Mouse (Mus musculus) embryonic facial prominence, embryonic 13.5 days (tissue): ENCODE results near the gene Nmu. TPM values are rescaled to one million over a fixed set of nuclear protein-coding genes. Genes with fewer than 3 reads are reported as not detected.

Experiments used
- ATAC-seq: fragments of 200-750 bp; cut with Nextera tagmentation; 2 replicates; pipeline ENCODE4 v1.8.0; 2017; ENCODE audit warnings: low read depth; ENCODE audit not compliant: insufficient number of reproducible peaks, insufficient read depth, low FRiP score, low TSS enrichment
- H3K27ac ChIP-seq: fragments of 300-500 bp; sonication (generic); 2 replicates; pipeline ENCODE4 v1.5.1; 2015; ENCODE audit warnings: moderate library complexity, mild to moderate bottlenecking, inconsistent platforms
- H3K27me3 ChIP-seq: fragments of 300-500 bp; sonication (generic); 2 replicates; pipeline ENCODE4 v1.6.1; 2015; ENCODE audit warnings: mild to moderate bottlenecking, inconsistent platforms
- H3K36me3 ChIP-seq: fragments of 300-500 bp; sonication (generic); 2 replicates; pipeline ENCODE4 v1.6.1; 2015; ENCODE audit warnings: mild to moderate bottlenecking, inconsistent platforms
- H3K4me1 ChIP-seq: fragments of 300-500 bp; sonication (generic); 2 replicates; pipeline ENCODE4 v1.6.1; 2015; ENCODE audit warnings: inconsistent platforms
- H3K4me2 ChIP-seq: fragments of 300-500 bp; sonication (generic); 2 replicates; pipeline ENCODE4 v1.6.1; 2015; ENCODE audit warnings: moderate library complexity, mild to moderate bottlenecking, inconsistent platforms
- H3K4me3 ChIP-seq: fragments of 300-500 bp; sonication (generic); 2 replicates; pipeline ENCODE4 v1.5.1; 2015; ENCODE audit warnings: mild to moderate bottlenecking, inconsistent platforms
- H3K9ac ChIP-seq: fragments of 300-500 bp; sonication (generic); 2 replicates; pipeline ENCODE4 v1.6.1; 2015; ENCODE audit warnings: mild to moderate bottlenecking, inconsistent platforms
- H3K9me3 ChIP-seq: fragments of 300-500 bp; sonication (generic); 2 replicates; pipeline ENCODE4 v1.6.1; 2016; ENCODE audit warnings: inconsistent platforms
- WGBS: fragments of 180-500 bp; shearing (Covaris S2); methylation state at CpG from one replicate; pipeline ENCODE4 v1.1.7; 2015; ENCODE audit warnings: mixed read lengths; 5-methylcytosine and 5-hydroxymethylcytosine counted together
- polyA plus RNA-seq: library from polyadenylated mRNA; unstranded; fragments of >200 nt; fragmentation: Nextera tagmentation; extraction: Ambion mirVana; gene quantifications from 2 replicates; pipeline ENCODE4 v1.2.1, GENCODE M21; 2015

Gene Nmu
- 0.25 TPM in 1 of 2 replicates, not detected in the other for polyA plus RNA-seq

- ATAC-seq = no peak
- H3K36me3 ChIP-seq = no peaks in the 10 kb centered on the region
- peak within 1 kb of the TSS; percentile 45 for H3K4me3 ChIP-seq
- H3K4me1 ChIP-seq = peaks cover 12% of the 10 kb centered on the region
- H3K27me3 ChIP-seq = peaks cover 33% of the 10 kb centered on the region
- H3K27ac ChIP-seq = no peak within 1 kb of the TSS
- H3K4me2 ChIP-seq = peak within 1 kb of the TSS; percentile 84
- 3% methylated on average over 34 of the region's 35 CpGs for WGBS
- peak within 1 kb of the TSS; percentile 64 for H3K9ac ChIP-seq
- no peaks in the 10 kb centered on the region for H3K9me3 ChIP-seq
These were observed at the start of gene Nmu for GRCm38 (mm10) chr5:76363453-76364104. Nmu (minus strand) TSS chr5:76363788.

- H3K4me3 ChIP-seq = no peak overlapping the region
- H3K9me3 ChIP-seq = no peaks in the 10 kb centered on the region
- H3K4me2 ChIP-seq = no peak overlapping the region
- no peak overlapping the region for H3K27ac ChIP-seq
- H3K9ac ChIP-seq = no peak overlapping the region
- H3K27me3 ChIP-seq = no peaks in the 10 kb centered on the region
- 0 out of 2 replicates have a peak, but pooled peaks cover 5% of the 10 kb centered on the region for H3K4me1 ChIP-seq
- H3K36me3 ChIP-seq = no peaks in the 10 kb centered on the region
- no peak for ATAC-seq
- WGBS = 79% methylated on average over 4 of the region's 4 CpGs
These were observed 48.1 kb upstream of the Nmu start for GRCm38 (mm10) chr5:76411697-76412096.

GRCm38 (mm10) chr5:76394382-76394781, 30.8 kb upstream of the Nmu start:
- Histone ChIP-seq H3K9me3 (no peaks in the 10 kb centered on the region), H3K4me2 (no peak overlapping the region), H3K27ac (no peak overlapping the region), H3K27me3 (no peaks in the 10 kb centered on the region), H3K4me3 (no peak overlapping the region), H3K36me3 (no peaks in the 10 kb centered on the region), H3K9ac (no peak overlapping the region), H3K4me1 (no peaks in the 10 kb centered on the region)
- ATAC-seq = no peak
- 90% methylated on average over 5 of the region's 5 CpGs for WGBS

GRCm38 (mm10) chr5:76389041-76389795, 25.6 kb upstream of the Nmu start:
- Histone ChIP-seq H3K4me2 (no peak overlapping the region), H3K4me3 (no peak overlapping the region), H3K27ac (no peak overlapping the region), H3K27me3 (no peaks in the 10 kb centered on the region), H3K36me3 (no peaks in the 10 kb centered on the region), H3K4me1 (no peaks in the 10 kb centered on the region), H3K9ac (no peak overlapping the region), H3K9me3 (no peaks in the 10 kb centered on the region)
- 86% methylated on average over 10 of the region's 10 CpGs for WGBS
- ATAC-seq = no peak

- no peaks in the 10 kb centered on the region for H3K36me3 ChIP-seq
- H3K4me3 ChIP-seq = no peak overlapping the region
- H3K27ac ChIP-seq = no peak overlapping the region
- no peaks in the 10 kb centered on the region for H3K9me3 ChIP-seq
- 90% methylated on average over 2 of the region's 2 CpGs for WGBS
- H3K4me2 ChIP-seq = no peak overlapping the region
- ATAC-seq = no peak
- no peaks in the 10 kb centered on the region for H3K27me3 ChIP-seq
- no peaks in the 10 kb centered on the region for H3K4me1 ChIP-seq
- no peak overlapping the region for H3K9ac ChIP-seq
These were observed 24.9 kb upstream of the Nmu start for GRCm38 (mm10) chr5:76388474-76388873.

GRCm38 (mm10) chr5:76383673-76384072, 20.1 kb upstream of the Nmu start:
- Histone ChIP-seq H3K9me3 (no peaks in the 10 kb centered on the region), H3K4me1 (no peaks in the 10 kb centered on the region), H3K4me3 (no peak overlapping the region), H3K4me2 (no peak overlapping the region), H3K36me3 (no peaks in the 10 kb centered on the region), H3K9ac (no peak overlapping the region), H3K27ac (no peak overlapping the region), H3K27me3 (no peaks in the 10 kb centered on the region)
- WGBS = 89% methylated on average over 6 of the region's 6 CpGs
- ATAC-seq = no peak

GRCm38 (mm10) chr5:76381836-76382235, 18.2 kb upstream of the Nmu start:
- Histone ChIP-seq H3K27ac (no peak overlapping the region), H3K4me2 (no peak overlapping the region), H3K4me1 (no peaks in the 10 kb centered on the region), H3K4me3 (no peak overlapping the region), H3K36me3 (no peaks in the 10 kb centered on the region), H3K9ac (no peak overlapping the region), H3K9me3 (no peaks in the 10 kb centered on the region), H3K27me3 (no peaks in the 10 kb centered on the region)
- 89% methylated on average over 5 of the region's 5 CpGs for WGBS
- ATAC-seq = no peak

- 44% methylated on average over 3 of the region's 3 CpGs for WGBS
- no peak for ATAC-seq
- no peak overlapping the region for H3K4me2 ChIP-seq
- H3K27ac ChIP-seq = no peak overlapping the region
- H3K9ac ChIP-seq = no peak overlapping the region
- H3K9me3 ChIP-seq = no peaks in the 10 kb centered on the region
- H3K4me3 ChIP-seq = no peak overlapping the region
- H3K4me1 ChIP-seq = no peaks in the 10 kb centered on the region
- H3K27me3 ChIP-seq = no peaks in the 10 kb centered on the region
- H3K36me3 ChIP-seq = no peaks in the 10 kb centered on the region
These were observed 15.6 kb upstream of the Nmu start for GRCm38 (mm10) chr5:76379216-76379615.

- WGBS = 76% methylated on average over 8 of the region's 8 CpGs
- Histone ChIP-seq H3K27me3 (peaks cover 9% of the 10 kb centered on the region), H3K27ac (no peak overlapping the region), H3K9ac (no peak overlapping the region), H3K9me3 (no peaks in the 10 kb centered on the region), H3K4me1 (no peaks in the 10 kb centered on the region), H3K4me3 (no peak overlapping the region), H3K36me3 (no peaks in the 10 kb centered on the region), H3K4me2 (no peak overlapping the region)
- ATAC-seq = no peak
These were observed 5.7 kb upstream of the Nmu start for GRCm38 (mm10) chr5:76369215-76369840.

GRCm38 (mm10) chr5:76365406-76365805, 1.8 kb upstream of the Nmu start:
- Histone ChIP-seq H3K4me2 (no peak overlapping the region), H3K9me3 (no peaks in the 10 kb centered on the region), H3K9ac (no peak overlapping the region), H3K36me3 (no peaks in the 10 kb centered on the region), H3K4me3 (no peak overlapping the region), H3K27ac (no peak overlapping the region), H3K27me3 (peaks cover 33% of the 10 kb centered on the region), H3K4me1 (peaks cover 12% of the 10 kb centered on the region)
- no peak for ATAC-seq
- 48% methylated on average over 5 of the region's 5 CpGs for WGBS

- peaks cover 33% of the 10 kb centered on the region for H3K27me3 ChIP-seq
- WGBS = 54% methylated on average over 4 of the region's 4 CpGs
- peaks cover 12% of the 10 kb centered on the region for H3K4me1 ChIP-seq
- no peak overlapping the region for H3K4me2 ChIP-seq
- no peak overlapping the region for H3K27ac ChIP-seq
- H3K36me3 ChIP-seq = no peaks in the 10 kb centered on the region
- no peak for ATAC-seq
- H3K9me3 ChIP-seq = no peaks in the 10 kb centered on the region
- H3K4me3 ChIP-seq = no peak overlapping the region
- H3K9ac ChIP-seq = no peak overlapping the region
These were observed 2.8 kb downstream of the Nmu start for GRCm38 (mm10) chr5:76360786-76361185.

GRCm38 (mm10) chr5:76360057-76360456, 3.5 kb downstream of the Nmu start:
- Histone ChIP-seq H3K4me1 (peaks cover 12% of the 10 kb centered on the region), H3K27ac (no peak overlapping the region), H3K4me2 (no peak overlapping the region), H3K36me3 (no peaks in the 10 kb centered on the region), H3K9ac (no peak overlapping the region), H3K4me3 (no peak overlapping the region), H3K9me3 (no peaks in the 10 kb centered on the region), H3K27me3 (peaks cover 30% of the 10 kb centered on the region)
- WGBS = 81% methylated on average over 1 of the region's 1 CpGs
- no peak for ATAC-seq
